Mouse (Mus musculus) adrenal gland, postnatal 14 days (tissue): Measurements from ENCODE around the gene Teddm1a. TPM values are rescaled to one million over a fixed set of nuclear protein-coding genes. Genes with fewer than 3 reads are reported as not detected.
A peak's percentile ranks its signal among the peaks of the same experiment; 100 is the strongest.
"Not testable (repeated sequence)": the region's sequence is repeated elsewhere in the genome, so short reads cannot be mapped to it uniquely, and the experiment has no call there.

Source experiments
- DNase-seq: peaks from one replicate; pipeline ENCODE4 v3.0.0; 2021; ENCODE audit warnings: mixed read lengths
- long read RNA-seq, 2 experiments: library from polyadenylated mRNA; stranded (forward); transcript quantifications; one replicate each; pipeline ENCODE4 v2.0.0; 2021
- total RNA-seq: library from RNA; stranded (reverse); gene quantifications from 2 replicates; pipeline ENCODE4 v1.2.3, GENCODE M21; 2021

The Teddm1a gene
- total RNA-seq: not detected in 2 replicates
- long read RNA-seq, experiment 1: 0 reads
- long read RNA-seq, experiment 2, partial matches to known transcripts: 0 of 1 reads
- long read RNA-seq, experiment 2, other reads (novel, unspliced or antisense): 1 of 1 reads

DNA sequence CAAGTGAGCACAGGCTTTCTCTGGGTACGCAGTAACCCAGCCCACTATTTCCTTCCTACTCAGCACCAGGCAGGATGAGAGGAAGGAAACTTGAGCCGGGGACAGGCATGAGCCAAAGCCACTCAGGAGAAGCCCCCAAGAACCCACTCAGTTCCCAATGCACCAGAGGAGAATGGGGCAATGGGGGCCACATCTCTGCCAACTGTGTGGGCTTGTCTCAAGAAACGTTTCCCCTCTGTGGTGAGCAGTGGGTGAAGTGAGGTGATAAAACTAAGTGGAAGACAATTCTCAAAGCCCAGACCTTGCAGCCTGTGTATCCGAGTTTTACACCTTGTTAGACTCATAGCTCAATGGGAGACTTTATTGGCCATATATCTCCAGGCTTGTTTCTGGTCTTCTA is at the start of gene Teddm1a:
Gene Teddm1a, plus strand, starts transcription at position 301 of the 400 bp plus-strand sequence.
- no peak for DNase-seq

DNA sequence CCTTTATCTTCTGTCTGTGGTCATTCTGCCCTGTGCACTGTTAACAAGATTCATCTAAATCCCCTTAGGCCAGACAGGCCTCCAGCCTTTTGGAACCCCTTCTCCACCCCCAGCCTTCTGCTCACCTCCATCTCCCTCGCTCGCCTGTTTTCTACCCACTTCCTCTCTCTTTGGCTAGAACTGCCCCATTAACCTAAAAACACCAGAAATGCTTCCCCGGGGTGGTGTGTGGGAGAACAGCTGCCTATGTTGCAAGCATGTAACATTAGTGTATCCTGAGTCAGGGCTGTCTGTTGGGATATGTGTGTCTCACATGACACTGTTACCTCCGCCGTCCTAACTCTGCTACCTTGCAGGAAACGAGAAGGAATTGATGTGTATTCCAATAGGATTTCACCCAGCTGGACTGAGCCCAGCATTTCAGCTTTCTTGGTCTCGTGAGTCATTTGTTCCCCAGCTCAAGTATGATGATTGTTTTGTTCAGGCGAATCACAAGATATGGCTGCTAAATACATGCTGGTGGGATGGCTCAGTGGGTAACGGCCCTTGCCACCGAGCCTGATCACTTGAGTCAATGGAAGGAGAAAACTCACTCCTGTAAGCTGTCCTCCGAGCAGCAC is 49.3 kb upstream of the Teddm1a start:
- DNase-seq: no peak

DNA sequence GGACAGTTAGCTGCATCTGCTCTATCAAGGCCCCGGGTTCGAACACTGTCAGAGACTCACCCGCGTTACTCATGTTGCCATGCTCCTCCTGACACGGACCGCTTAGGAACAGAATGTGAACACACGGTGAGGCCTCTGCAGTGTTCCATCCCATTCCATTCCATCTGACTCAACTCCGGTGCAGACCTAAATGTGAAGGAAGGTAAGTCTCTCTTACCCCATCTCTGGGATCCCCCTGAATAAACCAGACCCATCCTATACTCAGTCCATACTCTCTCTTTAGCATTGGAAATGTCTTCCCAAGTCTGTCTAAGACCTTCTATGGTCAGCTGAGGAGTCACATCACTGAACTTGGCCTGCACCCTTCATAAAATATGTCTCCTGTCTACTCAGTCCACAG is 47.5 kb upstream of the Teddm1a start, which contains the start of gene Rgsl1:
Gene Rgsl1, minus strand, starts transcription at position 101 of the 400 bp plus-strand sequence.
- DNase-seq: no peak

DNA sequence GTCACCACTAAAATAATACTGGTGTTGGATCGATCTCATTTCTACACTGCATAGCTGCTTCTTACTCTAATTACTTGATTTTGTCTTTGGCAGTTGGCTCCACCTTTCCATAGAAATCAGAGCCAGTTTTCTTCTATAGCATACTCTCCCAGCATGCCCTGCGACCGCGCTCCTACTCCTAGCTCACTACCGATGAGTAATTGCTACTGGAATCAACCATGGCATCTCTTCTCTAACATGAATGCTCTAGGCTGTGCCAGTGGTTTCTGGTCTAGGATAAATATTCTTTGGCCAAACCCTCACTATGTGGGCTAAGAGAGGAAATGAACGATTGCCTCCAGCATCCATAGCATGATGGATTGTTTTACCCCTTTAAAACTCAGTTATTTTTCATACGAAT is 45.1 kb upstream of the Teddm1a start:
- DNase-seq: no peak

DNA sequence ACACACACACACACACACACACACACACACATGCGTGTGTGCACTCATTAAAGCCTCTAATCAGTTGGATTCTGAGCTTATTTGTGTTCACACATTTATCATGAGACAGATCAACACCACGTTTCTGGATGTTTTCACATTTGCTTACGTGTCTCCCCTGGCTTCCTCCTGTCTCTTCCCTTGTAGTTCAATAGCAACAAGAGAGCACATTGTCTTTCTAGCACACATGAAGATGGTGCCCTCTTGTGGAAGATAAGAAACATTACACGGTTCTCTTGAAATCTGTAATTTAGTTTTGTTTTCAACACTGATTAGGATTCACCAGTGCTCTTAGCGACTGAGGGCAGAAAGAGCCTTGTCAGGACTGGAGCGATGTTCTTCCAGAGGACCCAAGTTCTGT is 44.7 kb upstream of the Teddm1a start:
- DNase-seq: no peak

DNA sequence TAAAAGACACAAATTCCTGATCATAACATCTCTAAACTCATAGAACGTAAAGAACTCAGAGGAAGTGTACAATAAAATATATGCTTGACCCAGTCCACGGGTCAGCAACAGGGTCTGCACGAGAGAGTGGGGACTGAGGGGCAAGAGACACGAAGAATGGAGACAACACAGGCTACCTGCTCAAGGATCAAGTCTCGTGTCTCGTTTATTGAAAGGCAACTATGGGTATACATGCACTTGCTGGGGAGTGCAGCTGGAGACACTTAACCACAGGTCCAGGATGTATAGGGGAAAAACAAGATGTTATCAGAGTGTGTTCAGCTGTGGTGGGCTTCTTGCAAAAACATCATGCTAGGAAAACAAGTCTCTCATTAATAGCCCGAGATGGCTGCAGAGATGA is 38.8 kb upstream of the Teddm1a start:
- DNase-seq: not testable (repeated sequence)

DNA sequence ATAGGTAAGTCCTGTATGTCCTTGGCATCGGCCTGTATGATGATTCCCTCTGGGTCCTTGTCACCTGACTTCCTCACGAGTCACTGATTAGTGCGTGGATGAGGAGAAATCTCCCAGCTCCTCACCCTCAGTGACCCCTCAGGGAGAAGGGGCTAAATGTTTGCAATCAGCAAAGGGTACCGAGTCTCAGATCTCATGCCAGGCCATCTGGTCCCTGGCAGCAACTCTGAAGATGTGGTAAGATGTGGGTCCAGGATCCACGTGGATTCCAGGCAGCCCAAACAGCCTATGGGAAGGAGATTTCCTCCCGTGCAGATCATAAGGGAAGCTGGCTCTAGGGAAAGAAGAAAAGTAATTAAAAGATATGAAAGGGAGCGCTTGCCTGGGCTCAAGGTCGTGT is 35.6 kb upstream of the Teddm1a start:
- DNase-seq: no peak

DNA sequence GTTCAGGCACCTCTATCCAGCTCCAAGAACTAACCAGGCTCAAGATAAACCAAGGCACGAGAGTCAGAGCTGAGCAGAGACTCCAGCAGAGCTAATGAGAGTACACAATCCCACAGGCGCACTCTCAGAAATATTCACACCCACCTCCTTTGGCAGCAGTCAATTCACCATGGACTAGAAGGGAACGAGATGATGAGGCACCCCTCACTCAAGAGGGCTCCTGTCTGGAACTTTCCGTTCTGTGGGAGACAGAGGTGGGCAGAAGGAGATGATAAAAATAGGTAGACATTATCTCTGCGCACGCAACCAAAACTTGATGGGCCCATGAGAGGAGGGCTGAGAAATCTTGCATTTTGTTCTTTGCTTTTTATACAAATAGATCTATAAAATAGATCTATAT is 17.5 kb upstream of the Teddm1a start, which contains the start of gene Teddm1b:
Gene Teddm1b, plus strand, starts transcription at position 301 of the 400 bp plus-strand sequence.
- no peak for DNase-seq

DNA sequence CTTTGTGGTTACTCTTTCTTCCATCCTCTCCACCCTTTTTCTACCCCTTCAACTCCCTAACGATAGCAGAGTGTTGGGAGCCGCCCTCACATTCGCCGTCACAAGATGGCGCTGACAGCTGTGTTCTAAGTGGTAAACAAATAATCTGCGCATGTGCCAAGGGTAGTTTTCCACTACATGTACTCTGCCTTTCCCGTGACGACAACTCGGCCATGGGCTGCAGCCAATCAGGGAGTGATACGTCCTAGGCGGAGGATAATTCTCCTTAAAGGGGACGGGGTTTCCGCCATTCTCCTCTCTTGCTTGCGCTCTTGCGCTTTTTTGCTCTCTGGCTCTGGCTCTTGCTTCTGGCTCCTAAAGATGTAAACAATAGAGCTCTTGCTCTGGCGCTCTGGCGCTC is 11.2 kb upstream of the Teddm1a start:
- DNase-seq: not testable (repeated sequence)

DNA sequence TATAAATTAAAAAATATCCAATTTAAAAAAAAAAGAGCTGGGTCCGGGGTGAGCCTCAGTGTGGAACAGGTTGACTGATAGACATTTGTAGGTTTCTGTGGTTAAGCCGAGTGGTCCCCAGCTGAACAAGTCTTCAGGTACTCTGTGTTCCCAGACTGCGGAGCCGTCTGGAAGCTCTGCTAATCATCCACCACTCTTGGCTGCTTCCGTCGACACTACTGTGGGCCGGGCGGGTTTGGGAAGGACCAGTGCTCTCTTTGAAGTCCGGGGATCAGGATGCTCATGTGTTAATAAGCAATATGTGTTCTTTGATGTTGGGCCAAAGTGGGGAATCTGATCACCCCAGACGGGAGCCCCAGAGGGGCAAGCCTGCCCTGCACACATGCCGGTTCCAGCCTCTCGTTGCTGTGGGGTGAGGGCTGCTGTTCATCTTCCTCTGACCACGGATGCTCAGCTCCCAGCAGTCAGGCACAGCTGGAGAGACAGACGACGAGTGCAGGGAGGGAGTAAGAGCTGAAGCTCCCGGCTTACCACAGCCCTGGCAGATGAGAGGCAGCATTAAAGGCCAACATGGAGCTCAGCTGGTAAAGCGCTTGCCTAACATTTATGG is 5.4 kb upstream of the Teddm1a start:
- no peak for DNase-seq

DNA sequence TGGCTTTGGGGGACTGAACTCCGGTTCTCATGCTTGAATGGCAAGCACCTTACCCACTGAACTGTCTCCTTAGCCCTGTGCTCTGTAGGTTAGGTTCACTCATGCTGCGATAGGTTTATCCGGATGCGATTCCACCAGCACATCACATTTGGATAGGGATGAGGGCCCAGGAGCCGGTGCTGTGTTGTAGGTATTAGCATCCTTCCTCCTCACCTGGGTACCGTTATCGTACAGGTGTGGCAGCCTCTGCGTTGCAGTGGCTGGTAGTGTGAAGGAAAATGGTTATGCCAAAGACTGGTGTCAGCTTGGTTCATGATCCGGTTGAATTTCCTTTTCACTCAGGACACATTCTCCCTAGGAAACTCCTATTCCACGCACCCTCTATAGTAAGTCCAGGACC is 1.4 kb upstream of the Teddm1a start:
- DNase-seq: no peak

DNA sequence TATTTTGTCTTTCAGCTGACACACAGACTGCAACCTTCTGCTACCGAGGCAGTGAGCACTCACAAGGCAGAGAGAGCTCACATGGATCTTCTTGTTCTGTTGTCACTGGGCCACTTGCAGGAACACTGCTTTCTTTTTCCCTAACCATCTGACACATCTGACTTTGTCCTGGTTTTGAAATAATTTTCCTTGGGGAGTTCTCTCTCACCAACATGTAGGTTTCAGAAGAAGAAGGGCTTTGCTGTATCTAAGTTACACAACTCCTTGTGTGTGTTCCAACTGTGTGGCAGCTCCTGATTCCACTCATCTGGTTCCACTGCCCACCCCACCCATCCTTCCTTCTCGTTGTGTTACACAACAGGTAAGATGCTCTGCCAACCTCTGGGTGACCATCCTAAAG is 2.2 kb downstream of the Teddm1a start:
- DNase-seq: no peak

DNA sequence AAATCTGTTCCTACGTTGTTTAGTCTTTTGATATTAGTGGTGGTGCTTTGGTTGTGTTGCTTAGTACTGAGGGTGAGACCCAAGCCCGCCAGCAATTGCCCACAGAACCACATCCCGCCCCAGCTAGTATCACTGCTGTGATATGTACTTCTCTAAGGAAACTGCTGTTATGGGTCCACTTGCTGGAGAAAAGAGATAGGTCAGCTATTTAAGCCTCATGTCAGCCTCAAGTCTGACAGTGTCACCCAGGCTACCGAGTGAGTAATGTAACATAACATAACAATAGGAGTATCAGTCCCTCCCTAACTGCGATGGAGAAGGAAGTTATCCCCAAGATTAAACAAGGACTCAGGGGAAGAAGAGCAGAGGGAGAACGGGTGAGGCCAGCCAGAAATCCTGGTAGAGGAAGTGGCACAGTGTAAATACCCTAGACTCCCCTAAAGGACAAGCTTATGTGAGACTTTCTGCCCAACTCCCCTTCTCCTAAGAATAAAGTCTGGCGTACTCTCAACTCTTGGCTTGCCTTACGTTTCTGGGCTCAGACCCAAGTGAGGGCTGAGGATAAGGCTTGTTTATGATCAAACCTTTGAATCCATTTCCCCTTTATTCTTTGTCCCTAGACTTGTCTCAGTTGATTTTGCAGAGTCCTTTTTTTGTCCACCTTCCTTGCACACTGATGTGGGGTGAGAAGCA is 2.8 kb downstream of the Teddm1a start:
- no peak for DNase-seq

DNA sequence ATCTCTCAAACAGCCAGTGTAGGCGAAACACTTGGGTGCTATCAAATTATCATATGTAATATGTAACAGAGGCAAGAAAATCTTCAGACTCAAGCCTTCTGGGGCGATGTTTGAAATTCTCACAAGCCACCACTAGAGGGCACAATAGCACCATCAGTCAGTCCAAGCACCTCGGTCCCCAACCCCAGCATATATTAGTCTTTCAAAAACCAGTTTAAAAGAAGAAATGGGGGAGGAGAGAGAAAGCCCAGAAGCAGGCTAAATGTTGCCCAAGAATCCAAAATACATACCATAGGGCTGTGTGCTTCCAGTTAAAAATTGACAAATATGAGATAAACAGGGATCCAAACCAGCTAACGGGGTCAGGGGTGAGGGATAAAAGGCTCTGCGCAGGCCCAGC is 3.4 kb downstream of the Teddm1a start:
- peak; percentile 80 for DNase-seq

DNA sequence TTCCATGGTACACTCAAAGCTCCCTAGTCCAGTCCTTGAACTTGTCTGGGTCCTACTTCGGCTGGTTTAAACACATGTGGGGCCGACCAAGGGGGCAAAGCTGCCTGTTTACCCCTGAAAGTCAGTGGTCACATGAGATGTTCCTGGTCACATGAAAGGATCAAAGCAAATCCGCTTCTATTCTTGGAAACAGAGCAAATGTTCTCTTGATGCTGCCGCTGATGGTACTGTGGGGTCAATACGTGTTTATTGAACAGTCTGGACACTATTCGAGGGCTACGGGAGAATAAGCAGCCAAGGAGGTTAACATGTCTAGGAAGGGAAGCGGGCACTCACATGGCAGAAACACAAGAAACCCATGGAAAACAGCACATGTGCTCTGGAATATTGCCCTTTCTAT is 5.7 kb downstream of the Teddm1a start:
- DNase-seq: no peak

DNA sequence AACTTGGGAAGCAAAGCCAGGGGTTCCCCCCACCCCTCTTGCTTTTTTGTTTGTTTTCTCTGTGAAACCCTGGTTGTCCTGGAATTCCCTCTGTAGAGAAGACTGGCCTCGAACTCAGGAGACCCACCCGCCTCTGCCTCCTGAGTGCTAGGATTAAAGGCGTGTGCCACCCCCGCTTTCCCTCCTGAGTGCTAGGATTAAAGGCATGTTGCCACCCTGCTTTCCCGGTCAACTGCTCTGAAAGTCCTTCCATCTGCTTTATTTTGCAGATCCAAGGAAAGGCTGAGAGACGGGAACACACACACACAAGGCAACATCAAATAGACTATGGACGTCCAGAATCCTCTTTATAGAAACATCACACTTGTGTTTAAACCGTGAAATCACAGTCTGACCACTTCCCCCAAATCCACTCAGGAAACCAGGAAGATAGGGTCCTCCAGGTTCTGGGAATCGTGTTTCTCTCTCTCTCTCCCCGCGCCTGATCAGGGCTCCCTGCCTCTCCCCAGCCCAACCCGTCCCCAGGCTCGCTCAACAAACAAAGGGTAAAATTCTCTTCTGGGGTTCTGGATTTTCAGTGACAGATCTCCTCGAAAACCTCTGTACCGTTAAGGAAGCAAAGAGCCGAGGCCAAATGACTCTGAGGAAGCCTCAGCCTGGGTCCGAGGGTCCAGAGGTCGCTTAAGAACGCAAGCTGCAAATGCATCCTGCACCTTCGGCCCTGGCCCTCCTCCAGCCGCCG is 7.6 kb downstream of the Teddm1a start:
- no peak for DNase-seq

DNA sequence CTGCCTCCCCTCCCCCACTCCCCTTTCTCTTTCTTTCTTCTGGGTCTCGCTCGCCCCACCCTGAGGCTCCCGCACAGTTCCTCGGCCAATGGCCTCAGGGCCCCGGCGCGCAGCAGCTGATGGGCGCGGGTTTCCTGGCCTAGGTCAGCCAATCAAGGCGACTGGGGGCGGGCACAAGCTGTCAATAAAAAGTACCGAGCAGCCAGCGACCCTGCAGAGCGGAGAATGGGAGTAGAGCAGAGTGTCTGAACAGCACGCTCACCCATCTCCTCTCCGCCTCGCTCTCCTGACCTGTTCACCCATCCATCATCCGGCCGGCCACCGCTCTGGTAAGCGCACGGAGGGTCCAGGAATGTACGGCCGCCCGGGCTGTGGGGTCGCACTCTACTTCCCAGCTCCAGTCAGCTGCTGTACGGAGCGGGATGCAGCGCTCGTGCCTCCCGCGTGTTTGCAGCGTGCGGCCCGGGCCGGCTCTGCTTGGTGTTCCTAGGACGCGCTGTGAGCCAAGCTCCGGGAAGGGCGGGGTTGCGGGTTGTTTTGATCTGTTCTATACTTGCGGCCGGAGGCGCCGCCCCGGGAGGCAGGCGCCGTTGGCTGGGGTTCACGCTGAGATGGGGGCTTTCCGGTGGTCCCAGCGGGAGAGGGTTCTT is 8.3 kb downstream of the Teddm1a start, which contains the start of the genes Glul and Teddm2:
Gene Glul, plus strand, starts transcription at position 214 of the 650 bp plus-strand sequence.
Gene Teddm2, minus strand, starts transcription at position 498 of the 650 bp plus-strand sequence.
- DNase-seq: peak; percentile 98

DNA sequence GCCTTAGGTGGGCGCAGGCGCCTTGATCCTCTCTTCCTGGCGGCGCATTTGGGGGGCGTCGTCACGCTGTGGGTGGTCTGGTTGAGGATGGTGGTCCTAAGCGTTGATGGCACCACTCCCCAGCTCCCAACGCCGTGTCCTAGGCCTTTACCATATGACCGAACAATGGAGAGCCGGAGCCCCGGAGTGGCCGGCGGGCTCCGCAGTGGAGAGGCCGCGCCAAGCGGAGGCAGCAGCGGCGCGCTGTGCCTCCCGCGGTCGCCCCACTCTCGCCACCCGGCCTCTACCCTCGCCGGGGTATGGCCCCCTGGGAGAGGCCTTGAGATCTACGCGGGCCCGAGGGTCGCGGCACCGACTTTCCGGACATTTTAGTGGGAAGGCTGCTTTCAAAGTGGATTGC is 8.8 kb downstream of the Teddm1a start:
- peak; percentile 59 for DNase-seq

DNA sequence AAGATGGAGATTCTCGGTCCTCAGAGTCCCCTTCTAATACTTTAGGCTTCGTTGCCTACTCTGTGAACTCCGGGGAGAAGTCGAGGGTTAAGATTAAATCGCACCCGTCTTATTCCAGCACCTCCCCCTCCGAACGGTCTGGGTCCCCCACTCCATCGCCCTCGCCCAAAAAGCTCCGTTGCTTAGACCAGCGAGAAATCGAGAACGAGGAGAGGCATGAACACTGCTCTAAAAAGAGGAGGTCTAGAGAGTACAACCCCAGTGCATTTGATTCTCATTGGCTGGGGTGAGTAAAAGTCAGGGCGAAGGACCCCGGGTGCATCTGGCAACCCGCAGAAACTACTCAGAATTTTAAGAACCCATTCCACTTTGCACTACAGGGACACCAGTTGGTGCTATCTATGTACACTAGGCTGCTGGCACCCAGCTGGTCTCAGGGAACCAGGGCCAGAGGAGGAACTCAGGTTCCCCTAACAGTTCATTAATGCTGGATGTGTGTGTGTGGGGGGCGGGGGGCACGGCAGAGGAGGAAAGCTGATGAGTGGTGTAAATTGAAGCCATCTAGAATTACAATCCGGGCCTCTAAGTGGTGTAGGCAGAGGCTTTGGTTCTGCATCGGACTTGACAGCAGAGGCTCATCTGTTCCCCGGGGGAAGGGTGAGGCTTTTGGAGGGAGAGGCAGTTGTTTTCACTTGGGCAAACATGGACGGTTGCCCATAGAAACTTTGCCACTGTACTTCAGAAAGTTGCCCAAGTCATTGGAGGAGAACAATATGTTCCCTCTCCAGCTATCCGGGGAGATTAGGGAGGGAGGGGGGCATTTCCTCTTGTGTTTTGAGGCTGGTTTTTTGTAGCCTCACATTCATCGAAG is 9.6 kb downstream of the Teddm1a start:
- DNase-seq: peak; percentile 76

DNA sequence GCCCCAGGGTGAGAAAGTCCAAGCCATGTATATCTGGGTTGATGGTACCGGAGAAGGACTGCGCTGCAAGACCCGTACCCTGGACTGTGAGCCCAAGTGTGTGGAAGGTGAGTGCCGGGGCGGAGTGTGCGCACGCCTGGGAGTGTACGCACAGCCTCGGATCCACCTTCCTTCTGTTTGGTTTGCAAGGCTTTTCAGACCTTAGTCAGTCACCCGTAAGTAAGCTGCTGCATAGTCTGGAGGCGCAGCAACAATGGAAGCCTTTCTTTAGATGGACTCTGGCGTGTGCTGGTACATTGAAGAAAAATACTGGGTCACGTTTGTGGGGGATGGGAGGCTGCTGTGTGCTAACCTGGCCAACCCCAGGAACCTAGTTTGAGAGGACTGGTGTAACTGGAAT is 11.5 kb downstream of the Teddm1a start:
- no peak for DNase-seq

DNA sequence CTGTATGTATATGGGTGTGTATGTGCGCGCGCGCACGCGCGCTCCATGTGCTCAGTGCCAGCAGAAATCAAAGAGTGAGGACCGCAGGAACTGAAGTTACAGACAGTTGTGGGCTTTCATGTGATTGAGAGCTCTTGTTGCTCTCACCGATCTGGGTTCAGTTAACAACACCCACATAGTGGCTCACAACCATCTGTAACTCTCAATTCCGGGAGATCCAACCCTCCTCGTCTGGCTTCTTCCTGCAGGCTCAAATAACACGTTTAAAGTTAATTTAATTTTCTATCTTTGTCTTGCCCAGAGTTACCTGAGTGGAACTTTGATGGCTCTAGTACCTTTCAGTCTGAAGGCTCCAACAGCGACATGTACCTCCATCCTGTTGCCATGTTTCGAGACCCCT is 12.7 kb downstream of the Teddm1a start:
- DNase-seq: no peak
